Mouse (Mus musculus): ENCODE measurements around the gene Smarcd1. TPM values are rescaled to one million over a fixed set of nuclear protein-coding genes. Genes with fewer than 3 reads are reported as not detected.
A peak's percentile ranks its signal among the peaks of the same experiment; 100 is the strongest.
"Not testable (repeated sequence)": the region's sequence is repeated elsewhere in the genome, so short reads cannot be mapped to it uniquely, and the experiment has no call there.

The Smarcd1 gene
- total and polyA plus RNA-seq, 3 experiments: 12.0 to 69.1 (median 43.3) TPM

- H3K4me3 ChIP-seq (ENCODE audit: low read depth, low read length): peak overlapping the region; percentile 94; the same call in 1 of the 2 replicates
- peaks cover 3% of the 10 kb centered on the region; the same call in 1 of the 2 replicates for H3K9me3 ChIP-seq (replicated peaks)
- no peak for ATAC-seq (ENCODE audit: extremely low read depth, insufficient number of reproducible peaks, low FRiP score, poor library complexity, severe bottlenecking)
- H3K4me1 ChIP-seq (ENCODE audit: insufficient read depth, low read depth, low read length): peaks cover 33% of the 10 kb centered on the region
- no peak for TF ChIP-seq TAL1 (conservative IDR thresholded peaks at IDR 0.05; ENCODE audit: low read depth, low read length)
- TF ChIP-seq POLR2AphosphoS5 (IDR thresholded peaks at IDR 0.05; ENCODE audit: insufficient replicate concordance, low read depth, low read length): no peak
- no peak for TF ChIP-seq GATA1 (IDR thresholded peaks at IDR 0.05; ENCODE audit: borderline replicate concordance, low read length)
- no peak for TF ChIP-seq GATA2 (IDR thresholded peaks at IDR 0.05; ENCODE audit: borderline replicate concordance, low read depth, low read length)
- TF ChIP-seq CTCF (IDR thresholded peaks at IDR 0.05; ENCODE audit: low read depth, low read length): no peak
- peaks cover 19% of the 10 kb centered on the region for H3K27me3 ChIP-seq (ENCODE audit: insufficient read depth, low read length)
- no peak for DNase-seq (ENCODE audit: low spot score)
- H3K36me3 ChIP-seq (replicated peaks): peaks cover 27% of the 10 kb centered on the region
Observed at GRCm38 (mm10) chr15:99726549-99726948, 24.6 kb downstream of the Smarcd1 start.

GRCm38 (mm10) chr15:99727039-99727438 is 25.1 kb downstream of the Smarcd1 start:
- H3K27me3 ChIP-seq (ENCODE audit: insufficient read depth, low read length): peaks cover 14% of the 10 kb centered on the region
- not testable (repeated sequence) for ATAC-seq (ENCODE audit: extremely low read depth, insufficient number of reproducible peaks, low FRiP score, poor library complexity, severe bottlenecking)

GRCm38 (mm10) chr15:99727525-99727924 is 25.6 kb downstream of the Smarcd1 start:
- Histone ChIP-seq H3K4me3 (ENCODE audit: low read depth, low read length) (peak overlapping the region; percentile 13; the same call in 1 of the 2 replicates), H3K4me1 (ENCODE audit: insufficient read depth, low read depth, low read length) (peaks cover 31% of the 10 kb centered on the region), H3K27me3 (ENCODE audit: insufficient read depth, low read length) (peaks cover 9% of the 10 kb centered on the region), H3K9me3 (replicated peaks) (peaks cover 3% of the 10 kb centered on the region; the same call in 1 of the 2 replicates), H3K36me3 (replicated peaks) (peaks cover 27% of the 10 kb centered on the region)
- no peak for DNase-seq (ENCODE audit: low spot score)
- no peak for ATAC-seq (ENCODE audit: extremely low read depth, insufficient number of reproducible peaks, low FRiP score, poor library complexity, severe bottlenecking)
- TF ChIP-seq TAL1 (conservative IDR thresholded peaks at IDR 0.05; ENCODE audit: low read depth, low read length) (no peak), GATA2 (IDR thresholded peaks at IDR 0.05; ENCODE audit: borderline replicate concordance, low read depth, low read length) (no peak), POLR2AphosphoS5 (IDR thresholded peaks at IDR 0.05; ENCODE audit: insufficient replicate concordance, low read depth, low read length) (no peak), GATA1 (IDR thresholded peaks at IDR 0.05; ENCODE audit: borderline replicate concordance, low read length) (no peak), CTCF (IDR thresholded peaks at IDR 0.05; ENCODE audit: low read depth, low read length) (no peak)

More at GRCm38 (mm10) chr15:99727039-99727438, 25.1 kb downstream of the Smarcd1 start:
- not testable (repeated sequence) for DNase-seq (ENCODE audit: low spot score); H3K9me3 ChIP-seq (replicated peaks); H3K4me3 ChIP-seq (ENCODE audit: low read depth, low read length)
- peaks cover 33% of the 10 kb centered on the region for H3K4me1 ChIP-seq (ENCODE audit: insufficient read depth, low read depth, low read length)
- H3K36me3 ChIP-seq (replicated peaks): peaks cover 27% of the 10 kb centered on the region

GRCm38 (mm10) chr15:99728211-99728610 is 26.3 kb downstream of the Smarcd1 start:
- Histone ChIP-seq H3K36me3 (replicated peaks) (peaks cover 31% of the 10 kb centered on the region), H3K9me3 (replicated peaks) (peaks cover 3% of the 10 kb centered on the region; the same call in 1 of the 2 replicates), H3K27me3 (ENCODE audit: insufficient read depth, low read length) (peaks cover 4% of the 10 kb centered on the region; the same call in 1 of the 2 replicates), H3K4me1 (ENCODE audit: insufficient read depth, low read depth, low read length) (peaks cover 29% of the 10 kb centered on the region), H3K4me3 (ENCODE audit: low read depth, low read length) (no peak overlapping the region)
- TF ChIP-seq GATA1 (IDR thresholded peaks at IDR 0.05; ENCODE audit: borderline replicate concordance, low read length) (no peak), GATA2 (IDR thresholded peaks at IDR 0.05; ENCODE audit: borderline replicate concordance, low read depth, low read length) (no peak), CTCF (IDR thresholded peaks at IDR 0.05; ENCODE audit: low read depth, low read length) (no peak), TAL1 (conservative IDR thresholded peaks at IDR 0.05; ENCODE audit: low read depth, low read length) (no peak), POLR2AphosphoS5 (IDR thresholded peaks at IDR 0.05; ENCODE audit: insufficient replicate concordance, low read depth, low read length) (no peak)
- DNase-seq (ENCODE audit: low spot score) (no peak), ATAC-seq (ENCODE audit: extremely low read depth, insufficient number of reproducible peaks, low FRiP score, poor library complexity, severe bottlenecking) (no peak)

GRCm38 (mm10) chr15:99729056-99729783 is 27.3 kb downstream of the Smarcd1 start:
- Histone ChIP-seq H3K4me3 (ENCODE audit: low read depth, low read length) (no peak overlapping the region), H3K27me3 (ENCODE audit: insufficient read depth, low read length) (no peaks in the 10 kb centered on the region), H3K9me3 (replicated peaks) (peaks cover 3% of the 10 kb centered on the region; the same call in 1 of the 2 replicates), H3K36me3 (replicated peaks) (peaks cover 31% of the 10 kb centered on the region), H3K4me1 (ENCODE audit: insufficient read depth, low read depth, low read length) (peaks cover 19% of the 10 kb centered on the region)
- DNase-seq (ENCODE audit: low spot score): no peak
- ATAC-seq (ENCODE audit: extremely low read depth, insufficient number of reproducible peaks, low FRiP score, poor library complexity, severe bottlenecking): no peak
- TF ChIP-seq TAL1 (conservative IDR thresholded peaks at IDR 0.05; ENCODE audit: low read depth, low read length): no peak
- TF ChIP-seq GATA1 (IDR thresholded peaks at IDR 0.05; ENCODE audit: borderline replicate concordance, low read length): no peak
- TF ChIP-seq POLR2AphosphoS5 (IDR thresholded peaks at IDR 0.05; ENCODE audit: insufficient replicate concordance, low read depth, low read length): no peak
- no peak for TF ChIP-seq CTCF (IDR thresholded peaks at IDR 0.05; ENCODE audit: low read depth, low read length)
- TF ChIP-seq GATA2 (IDR thresholded peaks at IDR 0.05; ENCODE audit: borderline replicate concordance, low read depth, low read length): no peak

- TF ChIP-seq GATA1 (IDR thresholded peaks at IDR 0.05; ENCODE audit: borderline replicate concordance, low read length) (no peak), POLR2AphosphoS5 (IDR thresholded peaks at IDR 0.05; ENCODE audit: insufficient replicate concordance, low read depth, low read length) (no peak)
- ATAC-seq (ENCODE audit: extremely low read depth, insufficient number of reproducible peaks, low FRiP score, poor library complexity, severe bottlenecking): no peak
- Histone ChIP-seq H3K27me3 (ENCODE audit: insufficient read depth, low read length) (no peaks in the 10 kb centered on the region), H3K4me3 (ENCODE audit: low read depth, low read length) (no peak overlapping the region), H3K36me3 (replicated peaks) (peaks cover 34% of the 10 kb centered on the region), H3K4me1 (ENCODE audit: insufficient read depth, low read depth, low read length) (peaks cover 8% of the 10 kb centered on the region), H3K9me3 (replicated peaks) (peaks cover 3% of the 10 kb centered on the region; the same call in 1 of the 2 replicates)
- DNase-seq (ENCODE audit: low spot score): no peak
Observed at GRCm38 (mm10) chr15:99731167-99731566, 29.2 kb downstream of the Smarcd1 start.
